Mouse (Mus musculus) induced T-regulatory cell, adult 2 months (primary cell): ENCODE measurements around the gene Mustn1.
A peak's percentile ranks its signal among the peaks of the same experiment; 100 is the strongest.

Source experiments
- DNase-seq: peaks from one replicate; pipeline ENCODE4 v3.0.0-alpha.2; 2012; ENCODE audit warnings: low read depth

The Mustn1 gene

DNA sequence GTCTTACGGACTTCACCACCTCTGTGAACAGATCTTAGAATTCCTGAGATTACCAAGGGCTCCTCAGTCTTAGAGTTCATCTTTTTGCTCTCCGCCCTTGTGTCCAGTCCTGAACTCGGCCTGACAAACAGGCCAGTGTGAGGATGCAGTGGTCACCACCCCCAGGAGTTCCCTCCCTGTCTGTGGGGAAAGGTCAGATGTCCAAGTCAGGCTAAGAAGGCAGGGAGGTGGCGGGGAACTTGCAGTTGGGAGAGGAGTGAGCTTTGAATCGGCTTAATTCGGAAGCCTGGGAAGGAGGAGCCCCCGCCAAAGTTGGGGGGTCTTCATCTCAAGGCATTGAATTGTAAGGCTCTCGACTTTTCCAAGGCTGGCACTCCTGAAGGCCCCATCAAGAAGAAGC lies 1.3 kb downstream of the Mustn1 start:
- no peak for DNase-seq

DNA sequence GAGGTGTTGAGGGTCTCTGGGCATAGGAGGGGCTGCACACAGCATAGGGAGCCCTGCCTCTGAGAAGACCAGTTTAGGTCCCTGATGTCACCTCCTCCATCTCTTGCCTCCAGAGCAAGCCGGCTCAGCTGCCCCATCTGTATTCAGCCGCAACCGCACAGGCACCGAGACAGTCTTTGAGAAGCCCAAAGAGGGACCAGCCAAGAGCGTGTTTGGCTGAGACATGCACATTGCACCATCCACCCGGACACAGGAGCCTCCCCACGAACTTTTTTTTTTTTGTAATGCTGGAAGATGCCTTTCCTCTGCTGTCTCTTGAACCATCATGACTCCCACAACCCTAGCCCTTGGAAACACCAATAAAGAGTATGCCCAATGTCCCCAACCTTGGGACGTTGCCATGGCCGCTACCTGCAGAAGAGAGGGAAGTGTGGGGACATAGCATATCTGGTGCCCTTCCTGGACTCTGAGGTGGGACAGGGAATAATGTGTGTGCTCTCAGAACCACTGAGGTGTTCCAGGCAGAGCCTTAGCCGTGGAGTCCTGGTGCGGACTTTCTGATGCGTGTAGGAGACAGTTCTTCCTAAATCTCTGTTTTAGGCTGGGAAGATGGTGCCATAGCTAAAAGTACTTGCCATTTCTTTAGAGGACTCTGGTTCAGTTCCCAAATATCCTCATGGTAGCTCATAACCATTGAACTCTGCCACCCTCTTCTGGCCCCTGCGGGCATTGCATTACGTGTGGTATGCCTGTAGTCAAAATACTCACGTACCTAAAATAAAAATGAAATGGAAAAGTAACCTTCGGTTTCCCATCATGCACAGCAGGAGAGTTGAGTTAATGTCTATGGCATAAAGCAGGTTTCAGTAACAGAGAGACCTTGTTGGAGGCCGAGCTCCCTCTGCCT lies 2.1 kb downstream of the Mustn1 start:
- DNase-seq = peak; percentile 45

DNA sequence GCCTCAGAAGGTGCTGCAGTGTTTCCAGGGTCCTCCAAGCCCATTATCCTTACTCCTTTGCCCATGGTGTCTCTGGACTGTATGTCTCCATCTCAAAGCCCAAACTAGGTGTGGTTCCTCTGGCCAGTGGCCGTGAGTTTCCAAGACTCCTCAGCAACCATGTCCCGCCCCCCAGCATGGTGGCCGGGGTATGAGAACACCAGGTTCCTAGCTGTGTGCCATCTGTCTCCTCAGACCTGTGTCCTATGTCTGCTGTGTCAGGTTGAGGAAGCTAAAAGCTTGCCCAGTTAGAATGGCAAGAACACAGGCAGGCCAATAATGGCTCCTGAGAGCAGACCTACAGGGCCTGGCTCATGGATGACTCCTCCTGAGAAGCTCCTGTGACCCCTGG lies 2.7 kb downstream of the Mustn1 start:
- no peak for DNase-seq

DNA sequence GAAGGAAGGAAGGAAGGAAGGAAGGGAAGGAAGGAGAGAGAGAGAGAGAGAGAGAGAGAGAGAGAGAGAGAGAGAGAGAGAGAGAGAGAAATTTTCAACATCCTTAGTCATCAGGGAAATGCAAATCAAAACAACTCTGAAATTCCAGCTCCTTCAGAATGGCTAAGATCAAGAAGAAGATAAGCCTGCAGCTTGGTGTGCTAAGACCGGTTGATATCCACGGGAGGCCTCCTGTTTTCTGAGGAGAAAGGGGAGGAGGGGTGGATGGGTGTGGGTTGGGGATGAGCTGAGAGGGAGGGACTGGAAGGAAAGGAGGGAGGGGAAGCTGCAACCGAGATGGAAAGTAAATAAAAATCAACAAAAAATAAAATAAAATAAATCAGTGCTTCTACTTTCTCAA lies 6.3 kb downstream of the Mustn1 start:
- DNase-seq = no peak

DNA sequence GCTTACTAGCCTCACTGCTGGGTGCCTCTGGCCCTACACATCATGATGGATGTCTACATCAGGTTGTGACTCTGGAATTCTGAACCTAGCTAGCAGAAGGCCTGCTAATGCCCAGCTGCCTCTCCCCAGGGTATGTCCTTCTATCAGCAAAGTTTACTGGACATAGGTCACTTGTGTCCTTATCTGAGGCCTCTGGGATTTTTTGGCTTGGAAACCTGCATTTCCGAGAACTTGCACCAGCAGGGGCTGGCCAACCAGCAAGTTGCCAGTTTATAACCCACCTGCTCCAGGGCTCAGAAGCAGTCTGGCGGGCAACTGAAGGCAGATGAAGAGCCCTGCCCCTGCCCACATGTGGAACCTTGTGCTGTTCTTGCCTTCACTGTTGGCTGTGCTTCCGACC lies 7.2 kb downstream of the Mustn1 start, which contains the start of gene Itih4:
TSS of gene Itih4 (plus strand) at position 273 of the 400 bp plus-strand sequence.
- no peak for DNase-seq

DNA sequence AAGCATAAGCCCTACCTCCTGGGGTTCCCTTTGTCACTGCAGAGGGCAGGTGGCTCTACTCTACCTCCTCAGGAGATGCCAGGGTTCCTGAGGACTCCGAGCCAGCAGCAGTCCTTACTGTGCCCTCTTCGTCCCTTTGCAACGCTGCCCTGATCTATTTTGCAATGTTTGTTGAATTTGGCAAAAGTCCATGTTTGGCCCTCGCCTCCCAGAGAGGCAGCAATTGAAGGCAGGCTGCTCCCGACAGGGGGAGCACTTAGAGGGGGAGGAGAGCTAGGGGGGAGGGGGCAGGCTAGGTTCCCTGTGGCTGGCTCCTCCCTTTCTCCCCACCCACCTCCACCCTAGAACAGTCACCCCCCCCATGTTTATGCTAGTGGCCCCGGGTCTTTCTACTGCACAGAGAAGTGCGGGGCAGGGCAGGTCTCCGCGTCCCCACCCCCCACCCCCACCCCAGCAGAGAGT lies 9.3 kb downstream of the Mustn1 start:
- DNase-seq = no peak

DNA sequence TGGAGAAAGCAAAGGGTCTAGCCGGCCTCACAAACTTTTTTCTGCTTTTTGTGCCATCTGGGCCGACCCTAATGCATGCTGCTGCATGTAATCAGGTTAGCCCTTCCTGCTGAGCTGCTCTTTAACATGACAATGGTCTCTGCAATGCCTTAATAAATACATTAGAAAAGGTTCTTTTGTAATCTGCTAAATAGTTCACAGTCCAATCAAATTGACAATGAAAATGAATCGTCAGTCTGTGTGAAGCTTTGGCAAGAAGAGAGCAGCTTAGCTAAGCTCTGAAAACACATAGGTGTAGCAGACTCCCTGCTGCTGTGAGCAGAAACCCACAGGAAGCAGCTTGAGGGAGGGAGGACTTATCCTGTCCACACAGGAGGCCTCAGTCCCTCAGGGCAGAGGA lies 21.0 kb downstream of the Mustn1 start:
- DNase-seq = no peak

DNA sequence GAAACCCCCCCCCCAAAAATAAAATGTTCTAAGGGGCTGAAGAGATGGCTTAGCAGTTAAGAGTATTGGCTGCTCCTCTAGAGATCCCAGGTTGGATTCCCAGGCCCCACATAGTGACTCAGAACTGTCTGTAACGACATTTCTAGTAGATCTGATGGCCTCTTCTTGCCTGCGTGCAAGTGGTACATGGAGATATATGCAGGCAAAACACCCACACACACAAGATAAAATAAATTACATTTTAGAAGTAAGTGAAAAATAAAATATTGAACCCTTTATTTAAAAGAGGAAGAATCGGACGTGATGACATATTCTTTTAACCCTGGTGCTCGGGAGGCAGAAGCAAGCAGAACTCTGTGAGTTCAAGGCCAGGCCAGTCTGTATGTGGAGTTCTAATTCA lies 23.6 kb downstream of the Mustn1 start:
- DNase-seq = no peak

DNA sequence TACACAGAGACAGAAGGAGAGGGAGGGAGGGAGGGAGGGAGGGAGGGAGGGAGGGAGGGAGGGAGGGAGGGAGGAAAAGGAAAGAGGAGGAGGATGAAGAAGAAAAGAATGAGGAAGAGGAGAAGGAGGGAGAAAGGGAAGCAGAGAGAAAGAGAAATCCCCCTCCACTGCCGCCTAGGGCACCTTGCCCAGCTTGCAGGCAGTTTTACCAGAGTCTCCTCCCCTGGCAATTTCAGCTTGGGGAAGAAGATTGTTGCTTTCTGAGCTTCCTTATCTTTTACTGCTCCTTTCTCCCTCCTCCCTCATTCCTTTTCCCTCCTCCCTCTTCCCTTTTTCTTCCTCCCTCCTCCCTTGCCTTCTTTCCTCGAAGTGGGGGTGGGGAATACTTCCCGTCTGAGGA lies 24.0 kb downstream of the Mustn1 start:
- no peak for DNase-seq

DNA sequence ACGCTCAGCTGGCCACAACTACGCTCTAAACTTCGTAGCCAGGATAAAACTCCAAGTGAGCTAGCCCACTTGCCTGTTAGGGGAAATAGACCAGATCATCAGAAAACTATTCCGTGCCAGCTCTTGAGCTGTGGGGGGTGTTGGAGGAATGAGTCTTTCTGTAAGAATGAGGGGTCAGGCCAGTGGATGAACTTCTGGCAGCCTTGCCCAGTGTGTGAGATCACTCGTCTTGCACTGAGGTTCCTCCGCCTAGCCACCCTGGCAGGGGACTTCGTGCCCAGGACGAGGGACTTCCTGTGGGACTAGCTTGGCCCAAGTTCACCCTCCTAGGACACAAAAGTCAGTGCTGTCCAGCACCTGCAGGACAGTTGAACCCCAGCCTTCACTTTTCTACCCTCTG lies 25.3 kb downstream of the Mustn1 start:
- DNase-seq = no peak

DNA sequence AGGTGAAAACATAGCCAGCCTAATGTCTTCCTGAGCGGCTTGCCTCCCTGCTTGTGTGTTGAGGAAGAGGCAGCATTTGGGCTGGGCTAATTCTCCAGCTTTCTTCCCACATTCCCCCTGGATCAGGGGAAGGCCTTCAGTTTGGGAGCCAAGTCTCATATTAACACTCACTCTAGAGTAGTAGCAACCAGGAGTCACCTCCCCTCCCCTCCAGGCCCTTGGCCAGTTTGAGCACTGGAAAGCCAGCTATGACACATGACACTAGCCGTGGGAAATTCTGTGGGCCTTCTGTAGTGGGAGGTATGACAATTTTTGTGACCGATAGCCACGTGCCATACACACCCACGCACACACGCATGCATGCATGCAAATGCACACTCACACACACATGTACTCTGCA lies 27.0 kb downstream of the Mustn1 start:
- no peak for DNase-seq

DNA sequence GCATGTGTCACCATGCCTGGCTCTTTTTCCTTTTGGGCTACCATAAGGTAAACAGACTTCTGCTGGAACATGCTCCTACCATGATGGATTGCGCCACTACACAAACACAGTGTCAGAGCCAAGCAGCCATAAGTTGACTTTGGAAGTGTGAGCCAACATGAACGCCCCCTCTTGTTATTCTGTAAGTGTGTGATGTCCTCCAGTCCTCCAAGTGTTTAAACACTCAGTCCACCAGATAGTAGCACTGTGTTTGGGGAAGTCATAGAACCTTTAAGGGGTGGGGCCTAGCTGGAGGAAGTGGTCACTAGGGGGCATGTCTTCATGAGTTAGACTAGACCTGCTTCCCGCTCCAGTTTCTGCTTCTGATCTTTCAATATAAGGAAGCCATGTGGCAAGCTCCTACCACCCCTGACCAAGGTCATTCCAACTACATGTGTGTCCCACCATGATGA lies 28.8 kb downstream of the Mustn1 start:
- peak; percentile 13 for DNase-seq

DNA sequence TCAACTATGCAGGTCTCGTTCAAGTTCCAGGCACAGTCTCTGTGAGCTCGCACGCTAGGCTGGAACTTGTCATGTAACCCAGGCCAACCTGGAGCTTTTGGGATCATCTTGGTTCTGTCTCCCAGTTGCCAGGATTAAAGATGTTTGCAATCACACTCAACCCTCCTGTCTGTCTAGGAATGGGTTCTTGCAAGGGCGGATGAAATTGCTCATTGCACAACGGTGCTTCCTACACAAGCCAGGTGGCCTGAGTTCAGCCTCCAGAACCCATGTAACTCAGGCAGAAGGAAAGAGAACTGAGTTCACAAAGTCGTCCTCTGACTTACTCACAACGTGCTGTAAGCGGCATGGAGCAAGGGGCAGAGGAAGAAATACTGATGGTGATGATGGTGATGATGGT lies 32.1 kb downstream of the Mustn1 start:
- DNase-seq = no peak

DNA sequence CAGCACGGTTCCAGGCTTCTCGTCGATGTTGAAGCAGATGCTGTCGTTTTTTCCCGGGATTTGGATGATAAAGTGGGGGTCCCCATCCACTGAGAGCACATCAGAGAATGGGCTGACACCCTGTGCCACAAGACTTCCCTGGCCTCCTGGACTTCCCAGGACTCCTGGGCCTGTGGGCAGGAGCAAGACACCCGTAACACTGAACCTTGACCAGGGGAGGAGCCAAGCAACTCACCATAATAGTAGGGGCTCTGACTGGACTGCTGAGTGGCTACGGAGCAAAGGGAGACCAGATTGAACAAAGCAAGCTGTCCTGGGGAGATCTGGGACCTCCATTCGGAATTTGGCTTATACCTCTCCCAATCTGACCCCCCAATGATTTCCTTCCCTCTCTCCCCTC lies 33.6 kb downstream of the Mustn1 start:
- DNase-seq = no peak

DNA sequence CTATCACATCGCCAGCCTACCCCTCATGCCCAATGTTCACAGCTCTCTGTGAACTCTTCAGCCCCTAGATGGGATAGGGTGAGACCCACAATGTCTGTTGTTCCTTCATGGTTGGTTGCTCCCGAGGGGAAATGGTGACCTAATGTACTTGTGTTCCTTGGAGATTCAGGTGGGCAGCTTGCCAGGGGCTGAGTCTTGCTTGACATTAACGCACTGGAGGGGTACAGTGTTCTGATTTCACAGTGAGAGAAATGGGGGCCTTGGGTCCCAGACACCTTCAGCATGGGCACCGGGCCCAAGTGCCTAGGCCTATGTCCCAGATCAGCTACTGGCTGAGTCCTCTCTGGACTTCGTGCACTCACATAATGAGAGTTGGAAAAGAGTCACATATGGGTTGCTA lies 34.4 kb downstream of the Mustn1 start:
- DNase-seq = no peak

DNA sequence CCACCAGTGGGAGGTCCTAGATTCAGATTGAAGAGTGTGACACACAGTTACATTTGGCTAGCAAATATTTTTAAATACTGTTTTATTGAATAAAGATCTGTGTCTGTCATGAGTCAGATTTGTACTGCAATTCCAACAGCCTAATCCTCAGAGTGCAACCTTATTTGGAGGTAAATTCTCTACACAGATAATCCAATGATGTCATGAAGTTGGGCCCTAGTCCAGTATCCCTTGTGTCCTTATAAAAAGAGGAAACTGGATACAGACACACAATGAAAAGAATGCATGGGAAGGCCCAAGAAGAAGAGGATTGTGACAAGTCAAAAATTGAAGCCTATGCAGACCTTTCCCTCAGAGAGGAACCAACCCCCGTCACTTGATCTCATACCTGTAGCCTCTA lies 37.5 kb downstream of the Mustn1 start:
- DNase-seq = no peak

DNA sequence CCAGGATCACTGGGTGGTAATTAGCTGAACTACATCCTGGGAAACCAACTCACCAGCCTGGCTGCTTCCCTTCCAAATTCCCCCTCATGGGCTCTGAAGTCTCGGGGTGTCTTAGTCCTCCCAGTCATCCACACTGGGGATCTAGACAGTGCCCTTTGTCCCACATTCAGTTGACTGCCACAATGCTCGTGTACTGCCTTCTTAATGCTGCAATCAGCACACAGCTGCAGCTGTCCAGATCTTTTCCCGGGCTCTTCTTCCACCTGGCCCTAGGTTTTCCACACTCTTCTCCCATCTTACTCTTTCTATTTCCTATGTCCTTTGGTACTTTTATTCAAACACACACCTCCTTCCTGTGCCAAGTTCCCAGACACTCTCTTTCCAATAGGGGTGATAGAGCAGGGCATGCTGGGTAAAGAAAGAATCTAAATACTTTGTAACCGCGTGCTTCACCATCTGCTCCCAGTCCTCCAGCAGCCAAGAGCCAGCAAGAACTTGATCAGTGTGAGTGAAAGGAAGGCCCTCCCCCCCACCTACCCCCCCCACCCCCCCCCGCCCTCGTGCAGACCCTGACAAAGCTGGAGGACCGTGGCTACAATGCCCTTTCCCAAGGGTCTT lies 43.2 kb downstream of the Mustn1 start:
- no peak for DNase-seq

DNA sequence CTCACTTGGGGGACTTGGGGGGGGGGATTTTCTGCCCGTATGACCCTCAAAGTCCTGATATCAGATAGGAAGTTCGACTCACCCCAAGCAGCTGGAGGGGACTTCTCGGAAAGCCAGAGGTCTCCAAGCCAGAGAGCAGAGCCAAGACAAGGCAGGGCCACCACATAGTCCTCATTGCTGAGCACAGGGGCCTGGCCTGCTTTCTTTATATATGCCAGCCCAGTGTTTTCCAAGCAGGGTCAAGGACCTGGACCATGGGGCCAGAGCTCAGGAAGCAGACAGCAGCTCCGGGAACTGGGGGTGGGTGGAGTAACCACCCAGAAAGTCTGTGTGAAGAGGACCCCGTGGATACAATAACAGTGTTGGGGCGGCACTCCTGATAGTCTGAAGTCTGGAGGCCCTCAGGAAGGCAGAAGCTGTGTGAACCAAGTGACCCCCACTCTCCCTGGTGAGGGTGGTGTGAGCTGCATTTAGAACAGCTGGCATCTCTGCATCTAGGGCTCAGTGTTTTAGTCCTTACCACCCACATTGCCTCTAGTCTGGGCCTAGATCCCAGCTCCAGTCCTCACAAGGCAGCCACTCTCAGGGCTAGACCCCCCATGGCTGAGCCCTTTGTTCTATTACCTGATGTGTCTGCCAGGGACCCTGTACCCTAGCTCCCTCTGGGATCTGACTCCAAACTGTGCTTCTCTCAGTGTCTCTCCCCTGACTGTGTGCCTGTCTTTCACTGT lies 44.5 kb downstream of the Mustn1 start, which contains the start of gene Itih3:
TSS of gene Itih3 (minus strand) at position 386 of the 731 bp plus-strand sequence.
- no peak for DNase-seq

DNA sequence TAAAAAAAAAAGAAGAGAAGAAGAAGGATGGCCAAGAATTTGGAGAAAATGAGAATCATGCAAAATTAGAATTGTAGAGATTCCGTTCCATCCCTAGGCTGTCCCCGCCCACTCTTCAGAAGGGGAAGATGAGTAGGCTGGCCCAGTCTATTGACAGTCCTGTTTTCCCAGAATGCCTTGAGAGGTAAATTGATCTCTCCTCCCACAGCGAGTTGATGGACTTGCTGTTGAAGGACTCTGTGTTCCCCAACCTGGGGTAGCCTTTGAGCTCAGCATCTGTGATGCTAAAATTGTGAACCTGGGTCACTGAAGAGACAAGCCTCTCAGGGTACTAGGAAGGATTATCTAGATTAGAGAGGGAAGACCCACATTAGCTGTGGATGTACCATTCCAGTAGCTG lies 46.5 kb downstream of the Mustn1 start:
- DNase-seq = no peak

DNA sequence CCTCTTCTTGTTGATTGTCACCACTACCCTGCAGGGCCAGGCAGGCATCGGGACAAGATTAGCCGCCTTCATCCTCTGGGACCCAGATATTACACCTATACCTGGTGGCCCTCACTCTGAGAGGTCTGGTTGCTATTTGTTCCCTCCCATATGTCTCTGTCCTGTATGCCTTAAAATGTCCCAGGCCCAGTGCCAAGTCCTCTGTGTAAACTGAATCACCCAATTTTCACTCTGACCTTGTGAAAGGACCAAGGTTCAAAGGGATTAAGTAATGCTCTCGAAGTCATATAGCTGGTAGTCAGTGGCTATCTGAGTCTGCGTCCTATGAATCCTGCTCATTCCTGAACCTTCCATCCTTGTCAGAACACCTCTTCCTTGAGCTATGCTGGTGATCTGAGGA lies 51.4 kb downstream of the Mustn1 start:
- DNase-seq = no peak
